Mouse (Mus musculus): ENCODE results near the gene Kif20b.

DNA sequence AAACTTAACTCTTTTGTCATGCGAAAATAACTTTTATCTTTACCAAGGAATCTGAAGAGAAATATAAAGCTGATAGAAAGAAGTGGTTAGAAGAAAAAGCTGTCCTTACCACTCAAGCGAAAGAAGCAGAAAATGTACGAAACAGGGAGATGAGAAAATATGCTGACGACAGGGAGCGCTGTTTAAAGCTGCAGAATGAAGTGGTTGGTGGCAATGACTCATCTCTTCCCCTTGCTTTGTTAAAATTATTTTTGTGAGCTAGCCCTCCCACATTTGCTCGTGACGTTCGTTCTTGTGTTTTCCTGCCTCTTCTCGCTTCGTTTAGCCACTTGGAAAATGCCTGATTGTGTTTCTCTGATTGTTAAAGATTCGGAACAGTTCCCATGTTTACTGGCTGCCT, 37.2 kb downstream of the Kif20b start:
- TF ChIP-seq POLR2A (IDR thresholded peaks at IDR 0.05; ENCODE audit: borderline replicate concordance, extremely low read depth, insufficient read depth, insufficient read length, poor library complexity, severe bottlenecking) = no peak
- no peak for TF ChIP-seq CTCF (IDR thresholded peaks at IDR 0.05; ENCODE audit: borderline replicate concordance, extremely low read depth, insufficient read depth, insufficient read length)

Data from brain, embryonic 14.5 days (tissue).